Mouse (Mus musculus) midbrain, embryonic 11.5 days (tissue): ENCODE measurements around the gene Vmn1r21. TPM values are rescaled to one million over a fixed set of nuclear protein-coding genes. Genes with fewer than 3 reads are reported as not detected.
"Not testable (repeated sequence)": the region's sequence is repeated elsewhere in the genome, so short reads cannot be mapped to it uniquely, and the experiment has no call there.

Source experiments
- ATAC-seq: fragments of 200-750 bp; cut with Nextera tagmentation; 2 replicates; pipeline ENCODE4 v1.8.0; 2017; ENCODE audit warnings: moderate TSS enrichment, moderate library complexity; ENCODE audit not compliant: low FRiP score
- DNase-seq: peaks from one replicate; pipeline ENCODE4 v3.0.0; 2015; ENCODE audit warnings: low spot score; ENCODE audit errors: missing footprints
- H3K27ac ChIP-seq: fragments of 300-500 bp; sonication (generic); 2 replicates; pipeline ENCODE4 v1.5.1; 2014; ENCODE audit warnings: low read depth, low read length
- H3K27me3 ChIP-seq: fragments of 300-500 bp; sonication (generic); 2 replicates; pipeline ENCODE4 v1.6.1; 2014; ENCODE audit warnings: mild to moderate bottlenecking, low read length, moderate library complexity, mixed read lengths; ENCODE audit not compliant: control insufficient read depth, insufficient read depth
- H3K36me3 ChIP-seq: fragments of 300-500 bp; sonication (generic); 2 replicates; pipeline ENCODE4 v1.6.1; 2014; ENCODE audit warnings: mild to moderate bottlenecking, low read length, moderate library complexity, mixed read lengths; ENCODE audit not compliant: control insufficient read depth, insufficient read depth
- H3K4me1 ChIP-seq: fragments of 300-500 bp; sonication (generic); 2 replicates; pipeline ENCODE4 v1.6.1; 2014; ENCODE audit warnings: low read length; ENCODE audit not compliant: control insufficient read depth, insufficient read depth
- H3K4me2 ChIP-seq: fragments of 300-500 bp; sonication (generic); 2 replicates; pipeline ENCODE4 v1.6.1; 2014; ENCODE audit warnings: mild to moderate bottlenecking, moderate library complexity
- H3K4me3 ChIP-seq: fragments of 300-500 bp; sonication (generic); 2 replicates; pipeline ENCODE4 v1.5.1; 2014; ENCODE audit warnings: low read depth, low read length
- H3K9ac ChIP-seq: fragments of 300-500 bp; sonication (generic); 2 replicates; pipeline ENCODE4 v1.6.1; 2014; ENCODE audit warnings: low read length
- H3K9me3 ChIP-seq: fragments of 300-500 bp; sonication (generic); 2 replicates; pipeline ENCODE4 v1.6.1; 2016; ENCODE audit warnings: low read length; ENCODE audit not compliant: control insufficient read depth
- WGBS: fragments of 180-500 bp; shearing (Covaris S2); extraction: QIAGEN DNeasy Blood & Tissue Kit; methylation state at CpG from one replicate; pipeline ENCODE4 v1.1.7; 2014; 5-methylcytosine and 5-hydroxymethylcytosine counted together
- polyA plus RNA-seq: library from polyadenylated mRNA; unstranded; fragments of >200 nt; fragmentation: Nextera tagmentation; extraction: Ambion mirVana; gene quantifications from 2 replicates; pipeline ENCODE4 v1.2.1, GENCODE M21; 2014

Gene Vmn1r21
- polyA plus RNA-seq: not detected in 2 replicates

DNA sequence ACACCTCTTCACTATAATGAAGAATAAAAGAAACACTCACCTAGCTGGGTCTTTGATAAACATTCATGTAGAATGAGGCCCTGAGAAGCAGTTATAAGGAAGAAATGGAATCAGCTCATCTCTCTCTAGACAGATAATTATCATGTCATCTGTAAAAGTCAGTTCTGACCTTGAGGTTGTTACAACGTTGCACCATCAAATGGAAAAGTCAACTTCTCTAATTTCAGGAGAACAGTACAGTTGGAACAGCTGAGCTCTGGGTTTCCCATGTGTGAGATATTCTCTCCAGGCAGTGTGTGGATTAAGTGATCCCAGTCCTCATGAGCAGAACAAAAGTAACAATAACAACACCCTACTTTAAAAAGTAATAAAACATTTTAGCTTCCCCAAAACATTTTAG, at the start of gene Vmn1r21:
TSS of gene Vmn1r21 (minus strand) at position 58 of the 400 bp plus-strand sequence.
- H3K27me3 ChIP-seq: no peaks in the 10 kb centered on the region
- DNase-seq: no peak
- no peak within 1 kb of the TSS for H3K4me2 ChIP-seq
- no peak within 1 kb of the TSS for H3K27ac ChIP-seq
- H3K9me3 ChIP-seq: no peaks in the 10 kb centered on the region
- no peaks in the 10 kb centered on the region for H3K4me1 ChIP-seq
- ATAC-seq: no peak
- 76% methylated on average over 1 of the region's 1 CpGs for WGBS
- H3K9ac ChIP-seq: no peak within 1 kb of the TSS
- no peak within 1 kb of the TSS for H3K4me3 ChIP-seq
- no peaks in the 10 kb centered on the region for H3K36me3 ChIP-seq

DNA sequence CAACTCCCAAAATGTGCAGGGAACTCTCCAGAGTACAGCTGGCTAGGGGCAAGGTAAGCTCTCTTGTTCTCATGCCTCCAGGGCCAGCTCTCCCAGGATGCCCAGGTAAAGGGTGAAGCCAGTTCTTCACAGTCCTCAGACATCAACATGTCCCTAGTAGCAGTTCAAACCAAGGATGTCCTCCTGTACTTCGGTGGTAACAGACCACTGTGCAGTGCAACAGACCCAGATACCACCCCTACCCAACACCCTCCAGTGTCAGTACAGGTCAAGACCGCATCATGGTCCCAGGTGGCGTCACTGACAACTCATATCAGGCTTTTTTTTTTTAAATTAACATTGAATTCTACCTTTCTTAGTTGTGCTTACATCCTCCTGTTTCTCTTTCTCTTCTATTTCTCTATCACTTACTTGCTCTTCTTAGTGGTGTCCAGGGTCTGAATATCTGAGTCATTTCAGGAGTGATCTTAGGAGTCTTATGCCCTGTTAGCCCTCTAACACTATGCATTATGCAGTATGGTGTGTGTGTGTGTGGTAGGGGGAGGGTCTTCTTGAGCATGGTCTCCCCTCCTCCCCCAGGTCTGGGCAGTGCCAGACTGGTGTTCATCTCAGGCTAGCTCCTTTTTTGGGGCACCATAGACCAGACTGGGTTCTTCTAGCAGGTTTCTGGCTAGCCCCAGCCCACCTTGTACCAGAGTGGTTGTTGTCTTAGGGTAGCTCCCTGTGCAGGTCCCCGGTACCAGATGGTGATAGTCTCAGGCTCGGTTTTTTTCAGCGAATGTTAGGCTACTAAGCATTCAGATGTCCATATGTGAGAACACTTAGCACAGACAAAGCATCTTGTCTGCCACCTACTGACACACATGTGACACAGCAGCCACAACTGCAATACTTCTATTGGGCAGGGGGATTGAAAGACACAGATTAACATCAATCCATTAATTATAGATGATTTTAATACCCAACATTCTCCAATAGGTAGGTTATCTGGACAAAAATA, 9.2 kb upstream of the Vmn1r21 start:
- Histone ChIP-seq H3K4me1 (no peaks in the 10 kb centered on the region), H3K4me3 (no peak overlapping the region), H3K4me2 (no peak overlapping the region), H3K36me3 (no peaks in the 10 kb centered on the region), H3K9ac (no peak overlapping the region), H3K27me3 (no peaks in the 10 kb centered on the region), H3K9me3 (no peaks in the 10 kb centered on the region), H3K27ac (no peak overlapping the region)
- WGBS: 56% methylated on average over 6 of the region's 6 CpGs
- peak; percentile 90 for ATAC-seq
- DNase-seq: peak; percentile 91

DNA sequence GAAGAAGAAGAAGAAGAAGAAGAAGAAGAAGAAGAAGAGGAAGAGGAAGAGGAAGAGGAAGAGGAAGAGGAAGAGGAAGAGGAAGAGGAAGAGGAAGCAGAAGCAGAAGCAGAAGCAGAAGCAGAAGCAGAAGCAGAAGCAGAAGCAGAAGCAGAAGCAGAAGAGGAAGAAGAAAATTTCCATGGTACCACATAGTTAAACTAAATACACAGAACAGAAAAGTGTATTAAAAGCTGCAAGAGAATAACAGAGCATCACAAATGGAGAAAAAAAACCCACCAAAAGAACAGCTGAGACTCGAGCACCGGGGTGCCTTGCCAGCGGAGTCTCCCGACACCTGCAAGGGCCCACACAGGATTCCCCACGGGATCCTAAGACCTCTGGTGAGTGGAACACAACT, 1.0 kb upstream of the Vmn1r21 start:
- H3K27me3 ChIP-seq, H3K27ac ChIP-seq, H3K9ac ChIP-seq, H3K9me3 ChIP-seq, H3K4me2 ChIP-seq, ATAC-seq, H3K4me3 ChIP-seq, DNase-seq, H3K36me3 ChIP-seq, H3K4me1 ChIP-seq: not testable (repeated sequence)
- 72% methylated on average over 5 of the region's 5 CpGs for WGBS

DNA sequence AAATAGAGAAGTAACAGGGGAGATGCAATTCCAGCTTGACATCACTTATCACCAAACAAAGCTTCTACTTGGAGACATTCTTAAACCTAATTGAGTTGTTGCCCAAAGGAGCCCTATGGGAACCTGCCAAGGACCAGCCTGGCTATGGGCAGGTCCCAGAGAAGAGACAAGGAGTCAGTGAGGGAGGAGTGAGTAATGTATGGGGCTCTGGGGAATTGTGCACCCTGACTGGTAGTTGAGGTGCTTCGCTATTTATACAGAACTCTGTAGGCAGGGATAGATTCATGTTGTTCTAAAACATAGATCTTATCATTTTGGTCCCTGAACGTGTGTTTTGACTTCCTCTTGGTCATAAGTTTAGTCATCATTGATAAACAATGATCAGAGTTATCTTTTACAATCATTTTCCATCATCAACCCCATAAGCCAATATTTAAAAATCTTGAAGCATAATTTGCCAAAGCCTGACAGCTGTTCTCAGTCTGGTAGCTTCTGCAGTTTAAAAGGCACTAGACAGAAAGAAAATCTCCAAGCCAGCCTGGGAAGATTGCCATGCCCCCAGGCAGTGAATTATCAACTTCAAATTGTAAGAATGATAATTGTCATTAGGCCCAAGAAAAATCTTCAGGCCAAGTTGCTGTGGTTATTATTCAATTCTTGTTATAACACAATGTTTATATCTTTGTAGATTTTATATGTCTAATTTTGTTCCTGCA, 10.3 kb downstream of the Vmn1r21 start:
- Histone ChIP-seq H3K27ac (no peak overlapping the region), H3K9ac (no peak overlapping the region), H3K4me1 (no peaks in the 10 kb centered on the region), H3K4me2 (no peak overlapping the region), H3K36me3 (no peaks in the 10 kb centered on the region), H3K4me3 (no peak overlapping the region), H3K27me3 (no peaks in the 10 kb centered on the region), H3K9me3 (no peaks in the 10 kb centered on the region)
- no peak for DNase-seq
- WGBS: 84% methylated on average over 2 of the region's 2 CpGs
- ATAC-seq: no peak

DNA sequence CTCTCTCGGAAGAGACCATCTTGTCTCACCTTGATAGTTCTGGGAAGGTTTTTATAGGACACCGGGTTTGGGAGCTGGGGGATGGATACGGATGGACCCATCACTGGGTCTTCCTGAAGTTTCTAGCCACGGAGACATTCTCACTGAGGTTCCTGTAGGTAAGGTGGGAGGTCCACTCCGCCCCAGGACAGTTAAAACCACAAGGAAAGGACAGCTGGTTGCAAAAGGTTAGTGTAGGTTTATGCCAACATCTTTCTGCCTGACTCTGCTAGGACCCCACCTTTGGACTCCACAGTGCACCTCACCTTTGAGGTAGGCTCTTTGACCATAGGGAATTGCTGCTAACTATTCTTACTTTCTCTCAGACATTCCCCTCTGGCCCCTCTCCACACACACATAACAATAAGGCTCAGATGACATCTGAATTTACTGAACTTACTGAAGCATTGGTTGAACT, 24.9 kb downstream of the Vmn1r21 start:
- Histone ChIP-seq H3K4me2 (peak overlapping the region; percentile 73), H3K4me3 (peak overlapping the region; percentile 81), H3K36me3 (no peaks in the 10 kb centered on the region), H3K27ac (no peak overlapping the region; the same call in 1 of the 2 replicates), H3K9ac (peak overlapping the region; percentile 98), H3K27me3 (peaks cover 2% of the 10 kb centered on the region; the same call in 1 of the 2 replicates), H3K9me3 (no peaks in the 10 kb centered on the region), H3K4me1 (peaks cover 3% of the 10 kb centered on the region)
- DNase-seq (peak; percentile 95), ATAC-seq (no peak)
- WGBS: 9% methylated on average over 5 of the region's 5 CpGs

DNA sequence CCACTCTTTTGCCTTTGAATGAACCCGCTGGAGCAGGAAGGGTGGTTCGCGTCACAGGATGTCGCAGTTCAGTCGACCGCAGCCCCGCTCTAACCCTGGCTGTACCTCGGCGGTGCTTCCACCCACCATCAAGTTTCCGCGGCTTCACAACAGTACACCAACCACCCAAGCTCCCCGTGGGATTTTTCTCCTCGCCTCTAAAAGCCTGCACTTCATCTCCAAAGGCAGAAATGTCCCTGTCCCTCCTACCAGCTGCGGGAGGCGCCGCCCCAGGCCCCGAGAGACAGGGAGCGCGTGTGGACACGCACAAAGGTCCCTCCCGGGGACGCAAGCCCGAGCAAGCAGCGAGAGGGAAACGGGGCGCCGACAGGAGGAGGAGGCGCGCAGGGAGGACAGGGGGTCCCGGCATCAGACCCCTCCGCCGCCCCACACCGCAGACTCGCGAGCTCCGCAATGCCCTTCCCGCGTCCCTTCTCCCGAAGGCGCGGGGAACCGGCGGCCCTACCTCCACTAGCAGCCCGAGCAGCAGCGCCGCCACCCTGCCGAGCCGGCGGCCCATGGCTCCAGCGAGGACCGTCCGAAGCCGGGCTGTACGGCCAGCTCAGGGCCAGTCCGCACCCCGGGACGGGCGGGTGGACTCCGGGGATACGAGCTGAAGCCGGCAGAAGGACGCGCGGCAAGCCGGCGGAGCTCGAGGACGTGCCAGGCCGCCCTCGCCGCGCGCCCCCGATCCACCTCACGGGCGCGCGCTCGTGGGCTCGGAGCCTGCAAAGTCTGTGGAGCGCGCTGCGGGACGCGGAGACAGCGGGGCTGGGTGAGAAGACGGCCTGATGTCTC, 25.5 kb downstream of the Vmn1r21 start, which contains the start of gene Vopp1:
TSS of gene Vopp1 (minus strand) at position 738 of the 837 bp plus-strand sequence.
- Histone ChIP-seq H3K9ac (peak within 1 kb of the TSS; percentile 98), H3K36me3 (no peaks in the 10 kb centered on the region), H3K4me1 (peaks cover 3% of the 10 kb centered on the region), H3K27me3 (peaks cover 2% of the 10 kb centered on the region; the same call in 1 of the 2 replicates), H3K4me2 (peak within 1 kb of the TSS; percentile 73), H3K27ac (peak within 1 kb of the TSS; percentile 83), H3K4me3 (peak within 1 kb of the TSS; percentile 81), H3K9me3 (no peaks in the 10 kb centered on the region)
- DNase-seq: peak; percentile 98
- WGBS: under 1% methylated on average over 80 of the region's 87 CpGs
- peak; percentile 91 for ATAC-seq

DNA sequence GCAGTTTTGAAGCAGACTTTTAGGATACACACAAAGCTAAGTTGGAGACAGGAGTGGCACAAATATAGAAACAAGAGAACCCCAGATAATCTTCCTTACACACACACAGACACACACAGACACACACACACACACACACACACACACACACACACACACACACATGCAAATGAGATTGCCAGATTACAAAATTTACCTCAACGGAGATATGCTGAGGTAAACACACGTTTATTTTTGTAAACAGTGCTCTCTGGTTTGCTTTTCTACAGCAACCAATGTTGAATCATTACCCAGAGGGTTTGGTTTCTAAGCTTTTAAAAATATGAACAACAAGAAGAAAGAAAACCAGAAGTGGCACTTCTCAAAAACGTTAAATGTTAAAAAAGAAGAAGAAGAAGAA, 26.7 kb downstream of the Vmn1r21 start:
- peaks cover 3% of the 10 kb centered on the region for H3K4me1 ChIP-seq
- 39% methylated on average over 3 of the region's 3 CpGs for WGBS
- H3K4me2 ChIP-seq: peak overlapping the region; percentile 27
- ATAC-seq (no peak), DNase-seq (peak; percentile 84)
- H3K4me3 ChIP-seq: no peak overlapping the region
- no peak overlapping the region for H3K9ac ChIP-seq
- peaks cover 2% of the 10 kb centered on the region; the same call in 1 of the 2 replicates for H3K27me3 ChIP-seq
- H3K9me3 ChIP-seq: no peaks in the 10 kb centered on the region
- H3K27ac ChIP-seq: no peak overlapping the region
- H3K36me3 ChIP-seq: no peaks in the 10 kb centered on the region

DNA sequence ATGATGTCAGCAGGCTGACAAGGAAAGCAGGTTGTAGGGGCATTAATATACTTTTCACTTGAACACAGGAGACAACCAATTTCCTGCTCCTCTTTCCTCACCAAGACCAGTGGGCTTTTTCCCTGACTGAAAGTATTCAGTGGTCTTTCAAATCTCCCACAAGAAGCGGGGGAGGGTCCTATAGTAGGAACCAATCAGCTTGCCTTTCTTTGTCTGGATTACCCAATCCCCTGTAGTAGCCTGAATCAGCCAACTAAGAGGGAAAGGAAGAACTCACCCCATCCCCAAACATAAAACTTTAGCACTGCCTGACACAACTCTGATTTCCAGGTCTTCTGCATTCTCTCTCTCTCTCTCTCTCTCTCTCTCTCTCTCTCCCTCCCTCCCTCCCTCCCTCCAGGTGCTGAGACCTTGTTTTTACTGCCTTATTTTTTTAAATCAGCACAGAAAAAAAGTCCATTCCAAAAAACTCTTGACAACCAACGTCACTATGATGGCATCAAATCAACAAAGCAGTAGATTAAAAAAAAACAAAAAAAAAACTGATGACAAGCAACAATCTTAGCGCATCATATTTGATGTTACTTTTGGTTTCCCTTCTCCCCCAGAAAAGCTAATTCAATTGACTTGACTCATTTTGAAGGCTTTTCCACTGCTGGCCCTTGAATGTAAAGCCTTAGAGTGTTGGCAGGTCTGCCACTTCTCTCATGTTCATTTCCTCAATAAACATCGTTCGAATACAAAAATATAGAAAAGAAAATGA, 27.3 kb downstream of the Vmn1r21 start:
- H3K9ac ChIP-seq: no peak overlapping the region
- H3K4me3 ChIP-seq: no peak overlapping the region
- WGBS: 67% methylated on average over 5 of the region's 5 CpGs
- ATAC-seq (peak; percentile 82), DNase-seq (peak; percentile 88)
- no peaks in the 10 kb centered on the region for H3K36me3 ChIP-seq
- peaks cover 3% of the 10 kb centered on the region for H3K4me1 ChIP-seq
- H3K27ac ChIP-seq: no peak overlapping the region
- no peaks in the 10 kb centered on the region for H3K9me3 ChIP-seq
- H3K27me3 ChIP-seq: peaks cover 2% of the 10 kb centered on the region; the same call in 1 of the 2 replicates
- peak overlapping the region; percentile 27 for H3K4me2 ChIP-seq
